Mouse (Mus musculus) CH12.LX (cell line): ENCODE results near the gene Adamts14. TPM values are rescaled to one million over a fixed set of nuclear protein-coding genes. Genes with fewer than 3 reads are reported as not detected.

Experiments
- DNase-seq: peaks from one replicate; pipeline ENCODE4 v3.0.0-alpha.2; 2013; ENCODE audit errors: extremely low read depth
- H3K27ac ChIP-seq: 2 replicates; pipeline ENCODE4 v1.5.1; 2012; ENCODE audit warnings: low read depth, mild to moderate bottlenecking, control low read depth, moderate library complexity; ENCODE audit not compliant: insufficient read depth
- H3K27me3 ChIP-seq: replicated peaks from 2 replicates; pipeline ENCODE3; 2012; ENCODE audit warnings: inconsistent platforms
- H3K36me3 ChIP-seq, 2 experiments: replicated peaks in 1 of 2; 2 replicates each; pipeline versions ENCODE3 to v1.6.1; 2012; ENCODE audit warnings: inconsistent platforms in 1 of 2, low read length in 1 of 2, mild to moderate bottlenecking in 1 of 2, mixed read lengths in 1 of 2, moderate library complexity in 1 of 2; ENCODE audit not compliant: control insufficient read depth in 1 of 2, insufficient read depth in 1 of 2
- H3K4me1 ChIP-seq, 2 experiments: 2 replicates each; pipeline ENCODE4 v1.6.1; 2012; ENCODE audit warnings: inconsistent platforms in 1 of 2, moderate library complexity in 1 of 2; ENCODE audit not compliant: insufficient read depth in 2 of 2, control insufficient read depth in 1 of 2
- H3K4me2 ChIP-seq: 2 replicates; pipeline ENCODE4 v1.6.1; 2012; ENCODE audit warnings: low read depth, mild to moderate bottlenecking, control low read depth; ENCODE audit not compliant: poor library complexity, insufficient read depth, severe bottlenecking
- H3K4me3 ChIP-seq, 3 experiments: fragments of 150-350 bp in 1 of 3; sonication (generic) in 1 of 3; replicated peaks in 1 of 3; 2 replicates each; pipeline versions ENCODE3 to v1.5.1; 2011 to 2012; ENCODE audit warnings: low read depth in 2 of 3, low read length in 2 of 3, mild to moderate bottlenecking in 2 of 3, moderate library complexity in 2 of 3, control low read depth in 1 of 3, improper control_type of control experiment in 1 of 3, inconsistent platforms in 1 of 3, mixed read lengths in 1 of 3; ENCODE audit not compliant: poor library complexity in 1 of 3
- H3K79me2 ChIP-seq: replicated peaks from 2 replicates; pipeline ENCODE4 v1.6.1; 2012; ENCODE audit warnings: mild to moderate bottlenecking, moderate library complexity; ENCODE audit not compliant: control insufficient read depth, poor library complexity, insufficient read depth, severe bottlenecking; ENCODE audit errors: extremely low read depth
- H3K9ac ChIP-seq: 2 replicates; pipeline ENCODE4 v1.6.1; 2012; ENCODE audit warnings: low read depth, mild to moderate bottlenecking, control low read depth, moderate library complexity; ENCODE audit not compliant: insufficient read depth
- H3K9me3 ChIP-seq: replicated peaks from 2 replicates; pipeline ENCODE3; 2012; ENCODE audit warnings: low read length, inconsistent platforms, mixed read lengths
- BHLHE40 ChIP-seq: IDR thresholded peaks from 2 replicates; pipeline ENCODE4 v1.6.1; 2011; ENCODE audit warnings: mild to moderate bottlenecking, low read depth, low read length, improper control_type of control experiment
- CHD2 ChIP-seq: IDR thresholded peaks from 2 replicates; pipeline ENCODE4 v1.6.1; 2011; ENCODE audit warnings: low read length, improper control_type of control experiment
- ELF1 ChIP-seq: IDR thresholded peaks from 2 replicates; pipeline ENCODE4 v1.6.1; 2014; ENCODE audit warnings: low read depth, mild to moderate bottlenecking, inconsistent platforms, low read length, improper control_type of control experiment
- ETS1 ChIP-seq: conservative IDR thresholded peaks from 2 replicates; pipeline ENCODE4 v1.6.1; 2012; ENCODE audit warnings: low read depth, mild to moderate bottlenecking, inconsistent platforms, low read length, improper control_type of control experiment, moderate library complexity
- GABPA ChIP-seq: IDR thresholded peaks from 2 replicates; pipeline ENCODE4 v1.6.1; 2012; ENCODE audit warnings: low read depth, low read length, improper control_type of control experiment, inconsistent platforms; ENCODE audit not compliant: insufficient replicate concordance
- HCFC1 ChIP-seq: IDR thresholded peaks from 2 replicates; pipeline ENCODE4 v1.6.1; 2012; ENCODE audit warnings: low read depth, mild to moderate bottlenecking, inconsistent platforms, low read length, improper control_type of control experiment
- JUN ChIP-seq: IDR thresholded peaks from 2 replicates; pipeline ENCODE4 v1.6.1; 2011; ENCODE audit warnings: low read depth, mild to moderate bottlenecking, low read length, improper control_type of control experiment, moderate library complexity; ENCODE audit not compliant: insufficient read depth
- JUND ChIP-seq: conservative IDR thresholded peaks from 2 replicates; pipeline ENCODE4 v1.6.1; 2011; ENCODE audit warnings: low read depth, low read length, improper control_type of control experiment
- MAZ ChIP-seq: IDR thresholded peaks from 2 replicates; pipeline ENCODE4 v1.6.1; 2012; ENCODE audit warnings: low read depth, mild to moderate bottlenecking, inconsistent platforms, low read length, improper control_type of control experiment, moderate library complexity
- MYC ChIP-seq: IDR thresholded peaks from 2 replicates; pipeline ENCODE4 v1.6.1; 2011; ENCODE audit warnings: low read depth, mild to moderate bottlenecking, improper control_type of control experiment, low read length
- TBP ChIP-seq: conservative IDR thresholded peaks from 2 replicates; pipeline ENCODE4 v1.6.1; 2011; ENCODE audit warnings: low read depth, low read length, improper control_type of control experiment
- UBTF ChIP-seq: IDR thresholded peaks from 2 replicates; pipeline ENCODE4 v1.6.1; 2012; ENCODE audit warnings: low read depth, mild to moderate bottlenecking, inconsistent platforms, low read length, improper control_type of control experiment, moderate library complexity
- ZC3H11A ChIP-seq: IDR thresholded peaks from 2 replicates; pipeline ENCODE4 v1.6.1; 2012; ENCODE audit warnings: low read depth, mild to moderate bottlenecking, inconsistent platforms, low read length, improper control_type of control experiment
- ZKSCAN1 ChIP-seq: IDR thresholded peaks from 2 replicates; pipeline ENCODE4 v1.6.1; 2012; ENCODE audit warnings: low read depth, inconsistent platforms, low read length, improper control_type of control experiment, borderline replicate concordance
- ZNF384 ChIP-seq: IDR thresholded peaks from 2 replicates; pipeline ENCODE4 v1.6.1; 2012; ENCODE audit warnings: low read depth, low read length, improper control_type of control experiment, inconsistent platforms
- dilution Hi-C: fragments of 300-500 bp; cut with MboI; formaldehyde crosslinking; loops from 2 replicates; pipeline ENCODE4 v1.14.3; 2020; ENCODE audit warnings: low sequenced_read_pairs; ENCODE audit not compliant: extremely low pct_unique_long_range_greater_than_20kb, extremely low pct_ligation_motif_present
- in situ Hi-C: fragments of 300-500 bp; cut with MboI; formaldehyde crosslinking; loops from 3 replicates; pipeline ENCODE4 v1.14.3; 2019; ENCODE audit warnings: low sequenced_read_pairs, low pct_ligation_motif_present, low pct_unique_long_range_greater_than_20kb, mixed read lengths
- polyA plus RNA-seq: library from polyadenylated mRNA; unstranded; fragments of >175 nt; gene quantifications from 2 replicates; pipeline ENCODE4 v1.2.1, GENCODE M21; 2012; ENCODE audit warnings: low read depth; ENCODE audit not compliant: insufficient read length
- total RNA-seq, 2 experiments: library from RNA; depleted of rRNA; stranded (reverse); fragments of 300-350 nt in 1 of 2; fragments of >200 nt in 1 of 2; gene quantifications; 2 replicates each; pipeline ENCODE4 v1.2.3; 2012 to 2014

Gene Adamts14
- total and polyA plus RNA-seq, 3 experiments, result 1.2 to 2.7 (median 2.5) TPM

GRCm38 (mm10) chr10:61236683-61237390, 36.4 kb downstream of the Adamts14 start:
- no peaks in the 10 kb centered on the region for H3K36me3 ChIP-seq
- H3K4me2 ChIP-seq, result no peak overlapping the region
- dilution Hi-C loops, result no loop called here
- no peak for DNase-seq
- no peak overlapping the region for H3K9ac ChIP-seq
- no peaks in the 10 kb centered on the region for H3K27me3 ChIP-seq
- no peak overlapping the region for H3K27ac ChIP-seq
- no peaks in the 10 kb centered on the region for H3K79me2 ChIP-seq
- peaks cover 8% of the 10 kb centered on the region for H3K9me3 ChIP-seq
- in situ Hi-C loops, result no loop called here
- peaks cover 9 to 38% of the 10 kb centered on the region in 2 experiments for H3K4me1 ChIP-seq
- no peak overlapping the region for H3K4me3 ChIP-seq
- no peak for TF ChIP-seq ZKSCAN1
- TF ChIP-seq ELF1, result no peak
- no peak for TF ChIP-seq BHLHE40
- TF ChIP-seq JUN, result no peak
- TF ChIP-seq JUND, result no peak
- TF ChIP-seq ETS1, result no peak
- no peak for TF ChIP-seq MAZ
- TF ChIP-seq UBTF, result no peak

- dilution Hi-C loops (no loop called here), in situ Hi-C loops (no loop called here)
- Histone ChIP-seq H3K36me3 (no peaks in the 10 kb centered on the region), H3K79me2 (no peaks in the 10 kb centered on the region), H3K27me3 (no peaks in the 10 kb centered on the region), H3K27ac (no peak overlapping the region), H3K4me1 (peaks cover 9 to 31% of the 10 kb centered on the region in 2 experiments), H3K4me3 (no peak overlapping the region), H3K4me2 (no peak overlapping the region), H3K9ac (no peak overlapping the region), H3K9me3 (peaks cover 8% of the 10 kb centered on the region)
- DNase-seq, result no peak
- TF ChIP-seq CHD2, result no peak
- TF ChIP-seq TBP, result no peak
- no peak for TF ChIP-seq GABPA
- TF ChIP-seq ZNF384, result no peak
- no peak for TF ChIP-seq HCFC1
- no peak for TF ChIP-seq MYC
- no peak for TF ChIP-seq BHLHE40
- no peak for TF ChIP-seq ZC3H11A
- no peak for TF ChIP-seq ETS1
These were observed 37.5 kb downstream of the Adamts14 start for GRCm38 (mm10) chr10:61235677-61236267.
